Mouse (Mus musculus) small intestine, adult 10 weeks (tissue): ENCODE data around the gene Nfxl1. TPM values are rescaled to one million over a fixed set of nuclear protein-coding genes. Genes with fewer than 3 reads are reported as not detected.

Experiments used
- polyA plus RNA-seq: library from polyadenylated mRNA; stranded (reverse); fragments of 350-450 nt; fragmentation: Illumina TruSeq; extraction: RNeasy Lipid Tissue Mini Kit (QIAGEN cat#74804); gene quantifications from one replicate; pipeline ENCODE4 v1.2.3, GENCODE M21; 2014; ENCODE audit warnings: low replicate concordance

The Nfxl1 gene
- 42.1 TPM for polyA plus RNA-seq

DNA sequence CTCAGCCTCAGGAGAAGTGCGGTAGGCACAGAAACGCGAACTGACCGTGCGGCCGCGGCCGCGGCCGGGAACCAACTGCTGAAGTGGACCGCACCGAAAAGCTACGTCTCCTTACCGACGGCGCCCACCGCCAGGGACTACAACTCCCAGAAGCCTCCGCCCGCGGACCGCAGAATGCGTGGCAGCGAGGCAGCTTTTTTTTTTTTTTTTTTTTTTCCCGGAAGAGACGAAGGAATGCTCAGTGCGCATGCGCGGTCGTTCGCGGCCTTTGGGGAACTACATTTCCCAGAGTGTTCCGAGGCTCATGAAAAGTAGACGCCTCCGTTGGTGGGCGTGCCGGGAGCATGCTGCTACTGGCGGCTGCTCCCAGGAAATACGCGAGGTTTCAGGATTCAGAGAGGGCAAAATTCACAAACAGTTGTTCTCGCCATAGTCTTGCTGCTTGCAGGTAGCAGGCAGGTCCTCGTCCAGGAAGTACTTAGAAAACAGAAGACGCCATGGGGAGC lies at the start of gene Nfxl1:
TSS of gene Nfxl1 (minus strand) at position 141 of the 506 bp plus-strand sequence.

DNA sequence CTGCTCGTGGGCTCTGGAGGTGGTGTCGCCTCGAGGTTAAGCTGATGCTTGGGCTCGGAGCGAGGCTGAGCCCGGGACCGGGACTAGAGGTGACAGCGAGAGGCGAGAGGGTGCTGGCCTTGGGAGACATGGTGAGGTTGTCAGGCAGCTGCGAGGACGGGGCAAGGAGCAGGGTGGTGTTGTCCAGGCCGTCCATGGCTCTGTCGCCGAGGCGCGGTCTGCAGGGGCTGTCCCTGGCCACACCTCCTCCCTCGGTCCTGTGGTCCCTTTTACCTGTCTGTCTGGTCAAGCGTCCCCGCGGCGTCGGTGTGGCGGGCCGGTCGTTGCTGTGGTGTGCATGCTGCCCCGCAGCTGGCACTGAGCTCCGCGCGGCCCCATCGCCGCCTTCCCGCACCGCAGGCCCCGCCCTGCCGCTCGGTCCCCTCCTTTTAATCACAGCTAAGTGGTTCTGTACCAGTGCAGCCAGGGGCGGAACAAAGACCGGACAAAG lies 27.8 kb upstream of the Nfxl1 start, which contains the start of gene Gm5868:
TSS of gene Gm5868 (minus strand) at position 360 of the 490 bp plus-strand sequence.

DNA sequence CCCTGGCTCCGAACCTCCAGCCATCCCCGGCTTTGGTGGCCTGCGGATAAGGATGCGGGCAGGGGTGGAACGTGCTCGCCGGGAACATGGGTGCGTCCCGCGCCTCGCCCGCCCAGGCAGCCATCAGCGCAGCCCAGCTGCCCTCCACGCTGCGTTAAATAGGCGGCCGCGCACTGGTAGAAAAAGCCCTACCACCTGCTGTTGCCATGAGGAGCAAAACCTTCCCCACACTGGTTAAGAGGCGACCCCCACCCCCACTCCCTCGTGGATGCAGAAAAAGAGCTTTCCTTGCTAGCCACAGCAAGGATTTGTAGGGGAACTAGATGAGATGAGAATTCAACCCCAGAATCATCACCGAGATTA lies 21.5 kb upstream of the Nfxl1 start, which contains the start of gene Zar1:
TSS of gene Zar1 (minus strand) at position 285 of the 363 bp plus-strand sequence.

DNA sequence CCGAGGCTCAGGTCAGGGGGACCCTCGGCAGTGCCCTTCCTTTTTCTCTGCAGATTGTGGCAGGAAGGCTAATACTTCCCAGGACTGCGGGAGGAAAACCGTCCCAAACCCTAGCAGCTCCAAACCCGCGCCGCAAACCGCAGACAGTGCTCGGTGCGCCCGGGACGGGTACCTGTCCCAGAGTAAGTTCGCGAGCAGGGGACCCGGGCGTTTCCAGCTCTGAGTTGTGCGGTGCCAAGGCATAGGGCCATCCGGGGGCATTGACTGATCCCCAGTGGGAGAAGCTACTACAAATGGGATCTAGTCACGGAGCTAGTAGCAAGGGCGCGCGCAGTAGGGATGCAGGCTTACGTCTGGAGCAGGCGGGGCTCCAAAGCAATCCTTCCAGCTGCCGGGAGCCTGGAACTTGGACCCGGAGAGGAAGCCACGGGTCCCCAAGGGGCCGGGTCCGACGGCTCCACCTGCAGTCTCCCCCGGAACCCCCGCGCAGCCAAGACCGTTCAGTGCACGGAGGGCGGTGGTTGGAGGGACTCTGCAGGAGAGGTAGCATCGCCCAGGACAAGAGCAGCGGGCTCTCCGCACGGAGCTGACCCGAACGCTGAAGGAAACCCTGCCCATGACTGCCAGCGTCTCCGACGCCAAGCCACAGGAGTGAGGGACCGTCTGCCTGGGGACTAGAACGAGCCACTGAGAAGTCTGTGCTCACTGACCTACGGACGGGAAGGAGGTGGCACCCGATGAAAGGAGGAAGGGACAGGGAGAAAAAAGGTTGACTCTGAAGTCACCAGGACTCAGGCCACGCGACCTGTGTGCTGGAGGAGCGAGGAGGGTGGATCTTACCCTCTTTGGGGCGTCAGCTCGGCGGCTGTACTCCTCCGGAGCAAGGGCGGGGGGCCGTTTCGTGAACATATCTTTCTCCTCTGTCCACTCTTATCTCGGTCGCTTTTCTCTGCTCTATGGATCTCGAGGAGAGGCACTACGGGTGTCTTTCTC lies 55.7 kb downstream of the Nfxl1 start, which contains the start of gene Corin:
TSS of gene Corin (minus strand) at position 943 of the 993 bp plus-strand sequence.

Other genes with a start within 250 kb of the Nfxl1 start
- gene Corin, start 55.2 kb downstream of the Nfxl1 start, polyA plus RNA-seq = not detected
- gene Zar1, start 21.6 kb upstream of the Nfxl1 start, polyA plus RNA-seq = not detected
- gene Gm5868, start 27.9 kb upstream of the Nfxl1 start, polyA plus RNA-seq = not detected
- gene Cnga1, start 84.6 kb upstream of the Nfxl1 start, polyA plus RNA-seq = not detected
- gene Nipal1, start 88.1 kb upstream of the Nfxl1 start, polyA plus RNA-seq = 49.7 TPM
- 2.7 TPM for gene Txk, start 193.1 kb upstream of the Nfxl1 start, polyA plus RNA-seq